Mouse (Mus musculus) limb, embryonic 10.5 days (tissue): ENCODE results near the gene Dhrs4. TPM values are rescaled to one million over a fixed set of nuclear protein-coding genes. Genes with fewer than 3 reads are reported as not detected.

Experiments
- DNase-seq: peaks from one replicate; pipeline ENCODE4 v3.0.0-alpha.2; 2017; ENCODE audit warnings: low spot score
- H3K27ac ChIP-seq: fragments of 300-500 bp; sonication (generic); 2 replicates; pipeline ENCODE4 v1.5.1; 2016; ENCODE audit warnings: mild to moderate bottlenecking
- H3K27me3 ChIP-seq: fragments of 300-500 bp; sonication (generic); 2 replicates; pipeline ENCODE4 v1.6.1; 2016; ENCODE audit warnings: low read depth, mild to moderate bottlenecking; ENCODE audit not compliant: poor library complexity, severe bottlenecking
- H3K36me3 ChIP-seq: fragments of 300-500 bp; sonication (generic); 2 replicates; pipeline ENCODE4 v1.6.1; 2016; ENCODE audit warnings: mild to moderate bottlenecking, moderate library complexity
- H3K4me1 ChIP-seq: fragments of 300-500 bp; sonication (generic); 2 replicates; pipeline ENCODE4 v1.6.1; 2016
- H3K4me3 ChIP-seq: fragments of 300-500 bp; sonication (generic); 2 replicates; pipeline ENCODE4 v1.5.1; 2016; ENCODE audit warnings: mild to moderate bottlenecking, moderate library complexity
- H3K9me3 ChIP-seq: fragments of 300-500 bp; sonication (generic); replicated peaks from 2 replicates; pipeline ENCODE4 v1.6.1; 2016; ENCODE audit warnings: mild to moderate bottlenecking
- WGBS: fragments of 180-500 bp; shearing (Covaris S2); methylation state at CpG from one replicate; pipeline ENCODE4 v1.1.7; 2016; 5-methylcytosine and 5-hydroxymethylcytosine counted together
- polyA plus RNA-seq: library from polyadenylated mRNA; unstranded; fragments of >200 nt; fragmentation: Nextera tagmentation; extraction: Ambion mirVana; gene quantifications from 2 replicates; pipeline ENCODE4 v1.2.1, GENCODE M21; 2016

Gene Dhrs4
- 74.5 and 83.2 TPM in 2 replicates for polyA plus RNA-seq

GRCm38 (mm10) chr14:55478651-55479599 lies at the start of gene Dhrs4:
TSS of gene Dhrs4 (plus strand) at chr14:55478758.
- DNase-seq = peak; percentile 86
- Histone ChIP-seq H3K4me1 (peaks cover 15% of the 10 kb centered on the region), H3K27ac (peak within 1 kb of the TSS; percentile 94), H3K36me3 (peaks cover 17% of the 10 kb centered on the region), H3K27me3 (no peaks in the 10 kb centered on the region), H3K4me3 (peak within 1 kb of the TSS; percentile 71), H3K9me3 (no peaks in the 10 kb centered on the region)
- 1% methylated on average over 38 of the region's 38 CpGs for WGBS

GRCm38 (mm10) chr14:55430255-55430654 lies 48.3 kb upstream of the Dhrs4 start:
- DNase-seq = no peak
- H3K4me1 ChIP-seq = no peaks in the 10 kb centered on the region
- H3K4me3 ChIP-seq = no peak overlapping the region
- 94% methylated on average over 4 of the region's 4 CpGs for whole genome bisulfite sequencing
- no peaks in the 10 kb centered on the region for H3K9me3 ChIP-seq
- H3K27ac ChIP-seq = no peak overlapping the region
- H3K36me3 ChIP-seq = no peaks in the 10 kb centered on the region
- no peaks in the 10 kb centered on the region for H3K27me3 ChIP-seq

GRCm38 (mm10) chr14:55433052-55433451 lies 45.5 kb upstream of the Dhrs4 start:
- no peaks in the 10 kb centered on the region for H3K9me3 ChIP-seq
- H3K36me3 ChIP-seq = no peaks in the 10 kb centered on the region
- 100% methylated on average over 1 of the region's 1 CpGs for WGBS
- no peak overlapping the region for H3K27ac ChIP-seq
- no peaks in the 10 kb centered on the region for H3K4me1 ChIP-seq
- DNase-seq = no peak
- no peak overlapping the region for H3K4me3 ChIP-seq
- no peaks in the 10 kb centered on the region for H3K27me3 ChIP-seq

- Histone ChIP-seq H3K9me3 (no peaks in the 10 kb centered on the region), H3K27me3 (no peaks in the 10 kb centered on the region), H3K4me3 (no peak overlapping the region), H3K4me1 (peaks cover 4% of the 10 kb centered on the region; the same call in 1 of the 2 replicates), H3K36me3 (no peaks in the 10 kb centered on the region), H3K27ac (no peak overlapping the region)
- no peak for DNase-seq
- 93% methylated on average over 3 of the region's 3 CpGs for WGBS
These were observed 43.7 kb upstream of the Dhrs4 start for GRCm38 (mm10) chr14:55434825-55435224.

GRCm38 (mm10) chr14:55437118-55437517 lies 41.4 kb upstream of the Dhrs4 start:
- 90% methylated on average over 8 of the region's 8 CpGs for WGBS
- Histone ChIP-seq H3K27me3 (no peaks in the 10 kb centered on the region), H3K27ac (no peak overlapping the region), H3K4me1 (peaks cover 4% of the 10 kb centered on the region; the same call in 1 of the 2 replicates), H3K36me3 (no peaks in the 10 kb centered on the region), H3K4me3 (no peak overlapping the region), H3K9me3 (no peaks in the 10 kb centered on the region)
- no peak for DNase-seq

- H3K36me3 ChIP-seq = no peaks in the 10 kb centered on the region
- no peaks in the 10 kb centered on the region for H3K27me3 ChIP-seq
- no peak overlapping the region for H3K27ac ChIP-seq
- whole genome bisulfite sequencing = 39% methylated on average over 6 of the region's 6 CpGs
- peak; percentile 63 for DNase-seq
- no peaks in the 10 kb centered on the region for H3K9me3 ChIP-seq
- peaks cover 4% of the 10 kb centered on the region; the same call in 1 of the 2 replicates for H3K4me1 ChIP-seq
- no peak overlapping the region for H3K4me3 ChIP-seq
These were observed 40.3 kb upstream of the Dhrs4 start for GRCm38 (mm10) chr14:55438193-55438784.

GRCm38 (mm10) chr14:55457693-55458092 lies 20.9 kb upstream of the Dhrs4 start:
- Histone ChIP-seq H3K4me3 (no peak overlapping the region), H3K9me3 (no peaks in the 10 kb centered on the region), H3K27ac (no peak overlapping the region), H3K27me3 (no peaks in the 10 kb centered on the region), H3K36me3 (no peaks in the 10 kb centered on the region), H3K4me1 (no peaks in the 10 kb centered on the region)
- 91% methylated on average over 2 of the region's 2 CpGs for WGBS
- no peak for DNase-seq

GRCm38 (mm10) chr14:55458273-55458672 lies 20.3 kb upstream of the Dhrs4 start:
- H3K9me3 ChIP-seq = no peaks in the 10 kb centered on the region
- 28% methylated on average over 10 of the region's 10 CpGs for WGBS
- no peaks in the 10 kb centered on the region for H3K27me3 ChIP-seq
- H3K36me3 ChIP-seq = no peaks in the 10 kb centered on the region
- no peak overlapping the region for H3K4me3 ChIP-seq
- H3K4me1 ChIP-seq = no peaks in the 10 kb centered on the region
- peak; percentile 66 for DNase-seq
- H3K27ac ChIP-seq = no peak overlapping the region

GRCm38 (mm10) chr14:55458761-55459160 lies 19.8 kb upstream of the Dhrs4 start:
- WGBS = 87% methylated on average over 3 of the region's 3 CpGs
- Histone ChIP-seq H3K4me1 (no peaks in the 10 kb centered on the region), H3K4me3 (no peak overlapping the region), H3K27ac (no peak overlapping the region), H3K27me3 (no peaks in the 10 kb centered on the region), H3K9me3 (no peaks in the 10 kb centered on the region), H3K36me3 (no peaks in the 10 kb centered on the region)
- no peak for DNase-seq

GRCm38 (mm10) chr14:55459796-55460195 lies 18.8 kb upstream of the Dhrs4 start:
- Histone ChIP-seq H3K27ac (no peak overlapping the region), H3K4me3 (no peak overlapping the region), H3K27me3 (no peaks in the 10 kb centered on the region), H3K9me3 (no peaks in the 10 kb centered on the region), H3K4me1 (no peaks in the 10 kb centered on the region), H3K36me3 (no peaks in the 10 kb centered on the region)
- no peak for DNase-seq
- 57% methylated on average over 4 of the region's 4 CpGs for WGBS

GRCm38 (mm10) chr14:55460297-55460696 lies 18.3 kb upstream of the Dhrs4 start:
- H3K4me1 ChIP-seq = no peaks in the 10 kb centered on the region
- no peaks in the 10 kb centered on the region for H3K36me3 ChIP-seq
- WGBS = 78% methylated on average over 10 of the region's 10 CpGs
- no peak for DNase-seq
- H3K4me3 ChIP-seq = no peak overlapping the region
- no peak overlapping the region for H3K27ac ChIP-seq
- no peaks in the 10 kb centered on the region for H3K9me3 ChIP-seq
- H3K27me3 ChIP-seq = no peaks in the 10 kb centered on the region

- Histone ChIP-seq H3K9me3 (no peaks in the 10 kb centered on the region), H3K4me1 (no peaks in the 10 kb centered on the region), H3K27ac (no peak overlapping the region), H3K36me3 (no peaks in the 10 kb centered on the region), H3K4me3 (no peak overlapping the region), H3K27me3 (no peaks in the 10 kb centered on the region)
- 47% methylated on average over 4 of the region's 4 CpGs for WGBS
- no peak for DNase-seq
These were observed 16.8 kb upstream of the Dhrs4 start for GRCm38 (mm10) chr14:55461757-55462156.

GRCm38 (mm10) chr14:55466481-55466880 lies 12.1 kb upstream of the Dhrs4 start:
- 82% methylated on average over 4 of the region's 4 CpGs for WGBS

More at GRCm38 (mm10) chr14:55466481-55466880, 12.1 kb upstream of the Dhrs4 start:
- Histone ChIP-seq H3K36me3 (no peaks in the 10 kb centered on the region), H3K4me1 (peaks cover 7% of the 10 kb centered on the region), H3K27ac (no peak overlapping the region), H3K27me3 (no peaks in the 10 kb centered on the region), H3K9me3 (no peaks in the 10 kb centered on the region), H3K4me3 (no peak overlapping the region)
- no peak for DNase-seq
